Mouse (Mus musculus) liver, embryonic 12.5 days (tissue): ENCODE measurements around the gene Bmpr1a. TPM values are rescaled to one million over a fixed set of nuclear protein-coding genes. Genes with fewer than 3 reads are reported as not detected.
A peak's percentile ranks its signal among the peaks of the same experiment; 100 is the strongest.

Experiments
- ATAC-seq: fragments of 200-750 bp; cut with Nextera tagmentation; 2 replicates; pipeline ENCODE4 v1.8.0; 2017; ENCODE audit warnings: moderate number of reproducible peaks, mild to moderate bottlenecking, moderate library complexity
- H3K27ac ChIP-seq: fragments of 300-500 bp; sonication (generic); 2 replicates; pipeline ENCODE4 v1.5.1; 2016; ENCODE audit warnings: mild to moderate bottlenecking
- H3K27me3 ChIP-seq: fragments of 300-500 bp; sonication (generic); replicated peaks from 2 replicates; pipeline ENCODE4 v1.6.1; 2016; ENCODE audit warnings: mild to moderate bottlenecking, moderate library complexity
- H3K36me3 ChIP-seq: fragments of 300-500 bp; sonication (generic); 2 replicates; pipeline ENCODE4 v1.6.1; 2016; ENCODE audit warnings: mild to moderate bottlenecking, moderate library complexity
- H3K4me1 ChIP-seq: fragments of 300-500 bp; sonication (generic); 2 replicates; pipeline ENCODE4 v1.6.1; 2016
- H3K4me2 ChIP-seq: fragments of 300-500 bp; sonication (generic); 2 replicates; pipeline ENCODE4 v1.6.1; 2016; ENCODE audit warnings: mild to moderate bottlenecking, moderate library complexity
- H3K4me3 ChIP-seq: fragments of 300-500 bp; sonication (generic); 2 replicates; pipeline ENCODE4 v1.5.1; 2016; ENCODE audit warnings: mild to moderate bottlenecking, moderate library complexity
- H3K9ac ChIP-seq: fragments of 300-500 bp; sonication (generic); 2 replicates; pipeline ENCODE4 v1.6.1; 2016; ENCODE audit warnings: mild to moderate bottlenecking, moderate library complexity
- H3K9me3 ChIP-seq: fragments of 300-500 bp; sonication (generic); replicated peaks from 2 replicates; pipeline ENCODE4 v1.6.1; 2016; ENCODE audit warnings: mild to moderate bottlenecking, moderate library complexity
- WGBS: fragments of 180-500 bp; shearing (Covaris S2); methylation state at CpG from one replicate; pipeline ENCODE4 v1.1.7; 2016; ENCODE audit not compliant: insufficient replicate concordance; 5-methylcytosine and 5-hydroxymethylcytosine counted together
- polyA plus RNA-seq: library from polyadenylated mRNA; unstranded; fragments of >200 nt; fragmentation: Nextera tagmentation; extraction: Ambion mirVana; gene quantifications from 2 replicates; pipeline ENCODE4 v1.2.1, GENCODE M21; 2016

The Bmpr1a gene
- polyA plus RNA-seq, 1 experiment from 2014 or later: 8.8 TPM

GRCm38 (mm10) chr14:34503759-34504158, 618 bp upstream of the Bmpr1a start:
- H3K4me1 ChIP-seq: peaks cover 50% of the 10 kb centered on the region
- no peak overlapping the region for H3K9ac ChIP-seq
- H3K36me3 ChIP-seq: no peaks in the 10 kb centered on the region
- H3K27ac ChIP-seq: no peak overlapping the region
- H3K4me2 ChIP-seq: peak overlapping the region; percentile 96; the same call in 1 of the 2 replicates
- ATAC-seq: no peak
- H3K27me3 ChIP-seq: peaks cover 73% of the 10 kb centered on the region
- H3K4me3 ChIP-seq: no peak overlapping the region
- H3K9me3 ChIP-seq: no peaks in the 10 kb centered on the region
- 67% methylated on average over 6 of the region's 6 CpGs for WGBS

GRCm38 (mm10) chr14:34502475-34503324, 441 bp downstream of the Bmpr1a start:
- Histone ChIP-seq H3K4me2 (peak overlapping the region; percentile 96), H3K27ac (peak overlapping the region; percentile 80), H3K4me3 (peak overlapping the region; percentile 77), H3K9ac (peak overlapping the region; percentile 85), H3K27me3 (peaks cover 73% of the 10 kb centered on the region), H3K36me3 (no peaks in the 10 kb centered on the region), H3K9me3 (no peaks in the 10 kb centered on the region), H3K4me1 (peaks cover 40% of the 10 kb centered on the region)
- peak; percentile 80 for ATAC-seq
- WGBS: under 1% methylated on average over 98 of the region's 115 CpGs

- ATAC-seq: peak; percentile 36
- H3K4me2 ChIP-seq: peak overlapping the region; percentile 96
- H3K4me1 ChIP-seq: peaks cover 35% of the 10 kb centered on the region
- under 1% methylated on average over 62 of the region's 77 CpGs for WGBS
- H3K4me3 ChIP-seq: peak overlapping the region; percentile 77
- peaks cover 73% of the 10 kb centered on the region for H3K27me3 ChIP-seq
- no peaks in the 10 kb centered on the region for H3K9me3 ChIP-seq
- H3K9ac ChIP-seq: peak overlapping the region; percentile 85
- peak overlapping the region; percentile 80 for H3K27ac ChIP-seq
- no peaks in the 10 kb centered on the region for H3K36me3 ChIP-seq
Measured at GRCm38 (mm10) chr14:34501804-34502474, 1.2 kb downstream of the Bmpr1a start.

- H3K4me2 ChIP-seq: peak overlapping the region; percentile 96
- no peaks in the 10 kb centered on the region for H3K36me3 ChIP-seq
- no peaks in the 10 kb centered on the region for H3K9me3 ChIP-seq
- H3K9ac ChIP-seq: peak overlapping the region; percentile 85
- no peak for ATAC-seq
- H3K27me3 ChIP-seq: peaks cover 70% of the 10 kb centered on the region
- WGBS: 2% methylated on average over 16 of the region's 16 CpGs
- peak overlapping the region; percentile 77 for H3K4me3 ChIP-seq
- H3K4me1 ChIP-seq: peaks cover 35% of the 10 kb centered on the region
- H3K27ac ChIP-seq: no peak overlapping the region
Measured at GRCm38 (mm10) chr14:34501447-34501803, 1.7 kb downstream of the Bmpr1a start.

GRCm38 (mm10) chr14:34500309-34500708, 2.8 kb downstream of the Bmpr1a start:
- Histone ChIP-seq H3K36me3 (no peaks in the 10 kb centered on the region), H3K9ac (no peak overlapping the region), H3K4me3 (no peak overlapping the region), H3K4me2 (peak overlapping the region; percentile 96), H3K27me3 (peaks cover 59% of the 10 kb centered on the region), H3K4me1 (peaks cover 32% of the 10 kb centered on the region), H3K9me3 (no peaks in the 10 kb centered on the region), H3K27ac (no peak overlapping the region)
- no peak for ATAC-seq
- WGBS: 35% methylated on average over 4 of the region's 4 CpGs

GRCm38 (mm10) chr14:34499664-34500063, 3.5 kb downstream of the Bmpr1a start:
- Histone ChIP-seq H3K36me3 (no peaks in the 10 kb centered on the region), H3K27ac (no peak overlapping the region), H3K4me1 (peaks cover 27% of the 10 kb centered on the region), H3K4me3 (no peak overlapping the region), H3K9me3 (no peaks in the 10 kb centered on the region), H3K9ac (no peak overlapping the region; the same call in 1 of the 2 replicates), H3K27me3 (peaks cover 54% of the 10 kb centered on the region), H3K4me2 (no peak overlapping the region)
- WGBS: 62% methylated on average over 4 of the region's 4 CpGs
- ATAC-seq: no peak

GRCm38 (mm10) chr14:34497346-34497745, 5.8 kb downstream of the Bmpr1a start:
- ATAC-seq: no peak
- WGBS: 61% methylated on average over 3 of the region's 3 CpGs

GRCm38 (mm10) chr14:34493682-34494081, 9.5 kb downstream of the Bmpr1a start:
- no peaks in the 10 kb centered on the region for H3K36me3 ChIP-seq

More at GRCm38 (mm10) chr14:34497346-34497745, 5.8 kb downstream of the Bmpr1a start:
- Histone ChIP-seq H3K36me3 (no peaks in the 10 kb centered on the region), H3K27ac (no peak overlapping the region), H3K27me3 (peaks cover 33% of the 10 kb centered on the region), H3K4me2 (no peak overlapping the region), H3K9ac (no peak overlapping the region), H3K4me1 (peaks cover 22% of the 10 kb centered on the region), H3K4me3 (no peak overlapping the region), H3K9me3 (no peaks in the 10 kb centered on the region)

GRCm38 (mm10) chr14:34492688-34493087, 10.5 kb downstream of the Bmpr1a start:
- no peak overlapping the region for H3K9ac ChIP-seq
- H3K36me3 ChIP-seq: no peaks in the 10 kb centered on the region
- peaks cover 3% of the 10 kb centered on the region; the same call in 1 of the 2 replicates for H3K4me1 ChIP-seq
- no peaks in the 10 kb centered on the region for H3K9me3 ChIP-seq
- no peak overlapping the region for H3K27ac ChIP-seq
- H3K27me3 ChIP-seq: no peaks in the 10 kb centered on the region; the same call in 1 of the 2 replicates
- ATAC-seq: no peak
- 78% methylated on average over 2 of the region's 2 CpGs for WGBS
- H3K4me2 ChIP-seq: no peak overlapping the region
- no peak overlapping the region for H3K4me3 ChIP-seq

More at GRCm38 (mm10) chr14:34493682-34494081, 9.5 kb downstream of the Bmpr1a start:
- no peaks in the 10 kb centered on the region for H3K9me3 ChIP-seq
- no peak for ATAC-seq
- H3K4me1 ChIP-seq: peaks cover 3% of the 10 kb centered on the region; the same call in 1 of the 2 replicates
- H3K9ac ChIP-seq: no peak overlapping the region
- H3K4me3 ChIP-seq: no peak overlapping the region
- H3K27ac ChIP-seq: no peak overlapping the region
- 62% methylated on average over 3 of the region's 3 CpGs for WGBS
- H3K27me3 ChIP-seq: no peaks in the 10 kb centered on the region; the same call in 1 of the 2 replicates
- H3K4me2 ChIP-seq: no peak overlapping the region

- H3K27ac ChIP-seq: no peak overlapping the region
- no peaks in the 10 kb centered on the region for H3K36me3 ChIP-seq
- no peaks in the 10 kb centered on the region for H3K27me3 ChIP-seq
- no peak overlapping the region for H3K9ac ChIP-seq
- H3K4me3 ChIP-seq: no peak overlapping the region
- no peaks in the 10 kb centered on the region for H3K9me3 ChIP-seq
- H3K4me1 ChIP-seq: peaks cover 8% of the 10 kb centered on the region; the same call in 1 of the 2 replicates
- H3K4me2 ChIP-seq: no peak overlapping the region
- no peak for ATAC-seq
- 42% methylated on average over 1 of the region's 1 CpGs for WGBS
Measured at GRCm38 (mm10) chr14:34490965-34491364, 12.2 kb downstream of the Bmpr1a start.

GRCm38 (mm10) chr14:34489928-34490327, 13.2 kb downstream of the Bmpr1a start:
- ATAC-seq: no peak
- no peak overlapping the region for H3K4me2 ChIP-seq
- 44% methylated on average over 2 of the region's 2 CpGs for WGBS

GRCm38 (mm10) chr14:34486169-34486568, 17.0 kb downstream of the Bmpr1a start:
- Histone ChIP-seq H3K36me3 (no peaks in the 10 kb centered on the region), H3K9me3 (no peaks in the 10 kb centered on the region), H3K27ac (no peak overlapping the region), H3K4me2 (no peak overlapping the region), H3K9ac (no peak overlapping the region), H3K27me3 (no peaks in the 10 kb centered on the region), H3K4me3 (no peak overlapping the region), H3K4me1 (peaks cover 13% of the 10 kb centered on the region; the same call in 1 of the 2 replicates)
- no peak for ATAC-seq
- WGBS: 58% methylated on average over 8 of the region's 8 CpGs

More at GRCm38 (mm10) chr14:34489928-34490327, 13.2 kb downstream of the Bmpr1a start:
- H3K27me3 ChIP-seq: no peaks in the 10 kb centered on the region
- no peak overlapping the region for H3K9ac ChIP-seq
- no peaks in the 10 kb centered on the region for H3K36me3 ChIP-seq
- no peak overlapping the region for H3K4me3 ChIP-seq
- no peaks in the 10 kb centered on the region for H3K9me3 ChIP-seq
- peaks cover 12% of the 10 kb centered on the region; the same call in 1 of the 2 replicates for H3K4me1 ChIP-seq
- H3K27ac ChIP-seq: 0 out of 2 replicates have a peak overlapping the region, but pooled peaks have one; percentile 0
